Mouse (Mus musculus) MEL (cell line): ENCODE measurements around the gene Fam19a2.
A peak's percentile ranks its signal among the peaks of the same experiment; 100 is the strongest.

Experiments
- BHLHE40 ChIP-seq: IDR thresholded peaks from 2 replicates; pipeline ENCODE4 v1.6.1; 2012; ENCODE audit warnings: low read depth, mild to moderate bottlenecking, inconsistent platforms, low read length, improper control_type of control experiment, borderline replicate concordance
- CTCF ChIP-seq, 3 experiments: IDR thresholded peaks in 2 of 3; conservative IDR thresholded peaks in 1 of 3; 2 replicates each; pipeline ENCODE4 v1.5.1; 2011 to 2012; ENCODE audit warnings: low read length in 3 of 3, low read depth in 2 of 3, mild to moderate bottlenecking in 2 of 3, improper control_type of control experiment in 1 of 3, inconsistent platforms in 1 of 3, mixed read lengths in 1 of 3, moderate library complexity in 1 of 3; ENCODE audit not compliant: control insufficient read depth in 1 of 3, insufficient read depth in 1 of 3, poor library complexity in 1 of 3, severe bottlenecking in 1 of 3
- E2F4 ChIP-seq: IDR thresholded peaks from 2 replicates; pipeline ENCODE4 v1.6.1; 2011; ENCODE audit warnings: low read depth, low read length, improper control_type of control experiment, borderline replicate concordance
- EP300 ChIP-seq, 2 experiments: IDR thresholded peaks; 2 replicates each; pipeline ENCODE4 v1.6.1; 2011; ENCODE audit warnings: improper control_type of control experiment in 2 of 2, low read length in 2 of 2, low read depth in 1 of 2, mild to moderate bottlenecking in 1 of 2
- POLR2A ChIP-seq, 2 experiments: IDR thresholded peaks; 2 replicates each; pipeline ENCODE4 v1.6.1; 2011 to 2012; ENCODE audit warnings: low read length in 2 of 2, mild to moderate bottlenecking in 2 of 2, control low read depth in 1 of 2, improper control_type of control experiment in 1 of 2, low read depth in 1 of 2, moderate library complexity in 1 of 2; ENCODE audit not compliant: control insufficient read depth in 1 of 2, insufficient read depth in 1 of 2, poor library complexity in 1 of 2
- SIN3A ChIP-seq: IDR thresholded peaks from 2 replicates; pipeline ENCODE4 v1.6.1; 2012; ENCODE audit warnings: low read length, improper control_type of control experiment, inconsistent platforms
- USF2 ChIP-seq, 2 experiments: IDR thresholded peaks; 2 replicates each; pipeline ENCODE4 v1.6.1; 2011 to 2012; ENCODE audit warnings: improper control_type of control experiment in 2 of 2, low read length in 2 of 2, borderline replicate concordance in 1 of 2, inconsistent platforms in 1 of 2, low read depth in 1 of 2, mild to moderate bottlenecking in 1 of 2; ENCODE audit not compliant: insufficient read depth in 1 of 2
- ZKSCAN1 ChIP-seq: IDR thresholded peaks from 2 replicates; pipeline ENCODE4 v1.6.1; 2012; ENCODE audit warnings: low read depth, mild to moderate bottlenecking, inconsistent platforms, low read length, improper control_type of control experiment, moderate library complexity
- ZNF384 ChIP-seq: IDR thresholded peaks from 2 replicates; pipeline ENCODE4 v1.6.1; 2012; ENCODE audit warnings: low read depth, mild to moderate bottlenecking, inconsistent platforms, low read length, improper control_type of control experiment

DNA sequence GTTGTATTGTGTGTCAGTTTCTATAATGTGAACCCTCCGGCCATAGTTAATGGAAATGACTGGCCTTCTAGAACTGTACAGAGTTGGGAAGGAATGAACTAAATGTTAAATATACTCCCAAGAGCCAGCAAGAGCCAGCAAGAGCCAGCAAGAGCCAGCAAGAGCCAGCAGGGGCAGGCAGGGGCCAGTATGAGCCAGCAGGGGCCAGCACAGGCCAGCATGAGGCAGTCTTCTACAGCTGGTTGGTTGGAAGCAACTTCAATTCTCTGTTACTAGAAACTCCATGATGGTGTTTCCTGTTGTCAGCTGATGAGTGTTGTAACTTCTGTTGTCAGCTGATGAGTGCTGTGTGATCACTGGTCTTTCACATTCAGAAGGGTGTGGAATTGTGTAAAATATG lies 151.2 kb downstream of the Fam19a2 start:
- TF ChIP-seq ZNF384 (no peak), E2F4 (no peak), EP300 (IDR thresholded peaks at IDR 0.05; ENCODE audit: low read depth in 1 of 2, low read length in 2 of 2) (no peak), BHLHE40 (no peak), USF2 (IDR thresholded peaks at IDR 0.05; ENCODE audit: borderline replicate concordance in 1 of 2, insufficient read depth in 1 of 2, low read depth in 1 of 2, low read length in 2 of 2) (no peak), POLR2A (IDR thresholded peaks at IDR 0.05; ENCODE audit: control insufficient read depth in 1 of 2, insufficient read depth in 1 of 2, low read depth in 1 of 2, low read length in 2 of 2, poor library complexity in 1 of 2) (no peak), ZKSCAN1 (no peak), SIN3A (no peak), CTCF (IDR thresholded peaks at IDR 0.05 in 2 of 3, conservative IDR thresholded peaks at IDR 0.05 in 1 of 3; ENCODE audit: control insufficient read depth in 1 of 3, insufficient read depth in 1 of 3, low read depth in 2 of 3, low read length in 3 of 3, poor library complexity in 1 of 3, severe bottlenecking in 1 of 3) (0 out of 6 replicates have a peak, but pooled peaks of 1 of the 3 experiments have one; percentile 6)
